Comparison of ENCODE assay signal across 8 mouse cellular contexts in the genomic region with DNA sequence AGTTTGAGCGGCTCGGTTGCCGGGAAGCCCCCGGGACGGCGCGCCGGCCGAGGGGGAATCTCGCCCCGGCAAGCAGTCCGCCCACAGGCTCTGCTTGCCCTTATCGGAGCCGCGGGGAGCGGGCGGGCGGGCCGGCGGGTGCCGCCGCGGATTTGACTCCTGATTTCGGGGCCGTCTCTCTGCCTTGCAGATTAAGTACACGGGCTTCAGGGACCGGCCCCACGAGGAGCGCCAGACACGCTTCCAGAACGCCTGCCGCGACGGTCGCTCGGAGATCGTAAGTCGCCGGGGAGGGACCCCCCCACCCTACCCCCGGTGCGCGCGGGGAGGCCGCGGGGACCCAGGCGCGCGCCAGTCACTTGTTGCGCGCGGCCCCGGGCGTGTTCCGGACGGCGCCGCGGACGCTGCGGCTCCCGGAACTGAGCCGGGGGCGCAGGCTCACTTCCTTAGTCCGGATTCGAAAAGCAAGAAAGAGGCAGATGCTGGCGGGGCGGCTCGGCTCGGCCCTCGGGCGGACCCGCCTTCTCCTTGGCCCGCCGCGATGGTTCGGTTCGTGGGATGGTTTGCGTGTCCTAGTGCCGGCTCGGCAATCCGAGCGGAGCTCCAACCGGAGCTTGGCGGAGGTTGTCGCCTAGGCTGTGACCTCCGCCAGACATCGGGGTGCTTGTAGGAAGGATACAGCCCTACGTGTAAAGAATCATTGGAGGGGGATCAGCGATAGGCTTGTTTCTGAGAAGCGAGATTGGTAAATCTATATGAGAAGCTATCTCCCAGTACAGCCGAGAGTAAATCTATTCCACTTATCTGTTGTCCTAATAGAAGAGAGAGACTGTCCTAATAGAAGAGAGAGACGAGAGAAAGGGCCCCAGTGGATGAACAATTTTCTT. TPM values are rescaled to one million over a fixed set of nuclear protein-coding genes. Genes with fewer than 3 reads are reported as not detected.
DNase-seq lines count a peak whose midpoint lies in the region; ATAC-seq and TF ChIP-seq lines count a peak whose summit lies in the region.

No protein-coding gene starts in this region.

- no peak for TF ChIP-seq CTCF in testis, adult 2 months (IDR thresholded peaks at IDR 0.05; ENCODE audit: control insufficient read depth, insufficient read depth, insufficient replicate concordance, low read depth, low read length)

- under 1% methylated on average over 92 of the region's 92 CpGs for WGBS in forebrain, embryonic 10.5 days
- under 1% methylated on average over 83 of the region's 92 CpGs for WGBS in heart, embryonic 15.5 days
- under 1% methylated on average over 85 of the region's 92 CpGs for WGBS in neural tube, embryonic 15.5 days

- peak overlapping the region; percentile 93 for H3K4me3 ChIP-seq in forebrain, embryonic 10.5 days
- peak overlapping the region; percentile 95 for H3K4me3 ChIP-seq in heart, embryonic 15.5 days
- H3K4me3 ChIP-seq in neural tube, embryonic 15.5 days (replicated peaks), result peak overlapping the region; percentile 93
- peak overlapping the region; percentile 98 for H3K4me3 ChIP-seq in testis, adult 2 months (ENCODE audit: control insufficient read depth, low read depth, low read length)

- peak; percentile 11; the same call in 1 of the 2 replicates for TF ChIP-seq POLR2A in testis, adult 2 months (IDR thresholded peaks at IDR 0.05; ENCODE audit: control insufficient read depth, low read depth, low read length)

- peak overlapping the region; percentile 81 for H3K4me2 ChIP-seq in heart, embryonic 15.5 days
- peak overlapping the region; percentile 76 for H3K4me2 ChIP-seq in neural tube, embryonic 15.5 days

- H3K36me3 ChIP-seq in forebrain, embryonic 10.5 days (replicated peaks), result peaks cover 29% of the 10 kb centered on the region
- H3K36me3 ChIP-seq in heart, embryonic 15.5 days, result no peaks in the 10 kb centered on the region
- no peaks in the 10 kb centered on the region for H3K36me3 ChIP-seq in neural tube, embryonic 15.5 days
- H3K36me3 ChIP-seq in testis, adult 2 months (ENCODE audit: control insufficient read depth, insufficient read depth, low read length), result no peaks in the 10 kb centered on the region

- H3K27ac ChIP-seq in forebrain, embryonic 10.5 days, result peak overlapping the region; percentile 99
- peak overlapping the region; percentile 99 for H3K27ac ChIP-seq in heart, embryonic 15.5 days
- H3K27ac ChIP-seq in neural tube, embryonic 15.5 days (replicated peaks), result peak overlapping the region; percentile 93
- H3K27ac ChIP-seq in testis, adult 2 months (ENCODE audit: control insufficient read depth, insufficient read depth, low read depth, low read length), result peak overlapping the region; percentile 95

- no peaks in the 10 kb centered on the region for H3K27me3 ChIP-seq in forebrain, embryonic 10.5 days (ENCODE audit: poor library complexity, severe bottlenecking)
- H3K27me3 ChIP-seq in heart, embryonic 15.5 days, result no peaks in the 10 kb centered on the region
- H3K27me3 ChIP-seq in neural tube, embryonic 15.5 days (replicated peaks), result no peaks in the 10 kb centered on the region
- no peaks in the 10 kb centered on the region for H3K27me3 ChIP-seq in testis, adult 2 months (ENCODE audit: control insufficient read depth, insufficient read depth, low read length)

- peak overlapping the region; percentile 98 for H3K9ac ChIP-seq in heart, embryonic 15.5 days
- H3K9ac ChIP-seq in neural tube, embryonic 15.5 days (replicated peaks), result peak overlapping the region; percentile 73

- ATAC-seq in heart, embryonic 15.5 days (replicated peaks; ENCODE audit: insufficient number of reproducible peaks, insufficient read depth, low FRiP score, low read depth), result peak; percentile 63
- peak; percentile 54 for ATAC-seq in neural tube, embryonic 15.5 days (ENCODE audit: low FRiP score)

- H3K4me1 ChIP-seq in forebrain, embryonic 10.5 days, result peaks cover 33% of the 10 kb centered on the region
- H3K4me1 ChIP-seq in heart, embryonic 15.5 days (replicated peaks), result peaks cover 23% of the 10 kb centered on the region
- peaks cover 18% of the 10 kb centered on the region for H3K4me1 ChIP-seq in neural tube, embryonic 15.5 days
- H3K4me1 ChIP-seq in testis, adult 2 months (ENCODE audit: control insufficient read depth, insufficient read depth, low read length), result peaks cover 2% of the 10 kb centered on the region

- H3K9me3 ChIP-seq in forebrain, embryonic 10.5 days, result no peaks in the 10 kb centered on the region
- H3K9me3 ChIP-seq in heart, embryonic 15.5 days (replicated peaks), result no peaks in the 10 kb centered on the region
- H3K9me3 ChIP-seq in neural tube, embryonic 15.5 days (replicated peaks), result no peaks in the 10 kb centered on the region

- peak; percentile 68 to 70 for DNase-seq in B cell, adult 2 months
- peak; percentile 80 for DNase-seq in adrenal gland, postnatal 14 days
- peak; percentile 62 for DNase-seq in forebrain, embryonic 10.5 days (ENCODE audit: extremely low spot score, low spot score)
- peak; percentile 65 to 83 for DNase-seq in kidney, postnatal 25 days
- DNase-seq in lung, adult 18-20 months, result peak; percentile 68 to 72

RNA-seq across cellular contexts. Expression of a gene that starts 0.9 kb away (rescaled TPM):
- 58.4 and 60.1 TPM in 2 replicates for total RNA-seq in adrenal gland, postnatal 14 days (2021)
- polyA plus RNA-seq in forebrain, embryonic 10.5 days (2016; fragmentation: Nextera tagmentation; extraction: Ambion mirVana), result 51.8 and 52.1 TPM in 2 replicates
- 39.2 and 40.1 TPM in 2 replicates for polyA plus RNA-seq in heart, embryonic 15.5 days (2015; fragmentation: Nextera tagmentation; extraction: Ambion mirVana)
- polyA plus RNA-seq in neural tube, embryonic 15.5 days (2015; fragmentation: Nextera tagmentation; extraction: Ambion mirVana), result 34.0 and 38.6 TPM in 2 replicates
- polyA plus RNA-seq in testis, adult 2 months (2012; rRNA removed), result 7.0 and 7.7 TPM in 2 replicates

RNA-seq across cellular contexts. Expression of a gene that starts 39.8 kb away (rescaled TPM):
- total RNA-seq in adrenal gland, postnatal 14 days (2021), result not detected in 2 replicates
- polyA plus RNA-seq in forebrain, embryonic 10.5 days (2016; fragmentation: Nextera tagmentation; extraction: Ambion mirVana), result not detected in 2 replicates
- not detected in 2 replicates for polyA plus RNA-seq in heart, embryonic 15.5 days (2015; fragmentation: Nextera tagmentation; extraction: Ambion mirVana)
- 0.18 TPM in 1 of 2 replicates, not detected in the other for polyA plus RNA-seq in neural tube, embryonic 15.5 days (2015; fragmentation: Nextera tagmentation; extraction: Ambion mirVana)
- 0.19 TPM in 2 replicates for polyA plus RNA-seq in testis, adult 2 months (2012; rRNA removed)

RNA-seq across cellular contexts. Expression of a gene that starts 53.6 kb away (rescaled TPM):
- 34.9 and 38.7 TPM in 2 replicates for total RNA-seq in adrenal gland, postnatal 14 days (2021)
- polyA plus RNA-seq in forebrain, embryonic 10.5 days (2016; fragmentation: Nextera tagmentation; extraction: Ambion mirVana), result 23.0 and 24.4 TPM in 2 replicates
- polyA plus RNA-seq in heart, embryonic 15.5 days (2015; fragmentation: Nextera tagmentation; extraction: Ambion mirVana), result 17.7 and 19.6 TPM in 2 replicates
- polyA plus RNA-seq in neural tube, embryonic 15.5 days (2015; fragmentation: Nextera tagmentation; extraction: Ambion mirVana), result 27.7 and 30.3 TPM in 2 replicates
- 6.4 and 7.8 TPM in 2 replicates for polyA plus RNA-seq in testis, adult 2 months (2012; rRNA removed)

Comparison
In these comparisons a context has a peak if more than half of its experiments do, and no peak if none do; other contexts are left out.
1. Peak in every context shown above with its lines: DNase-seq, ATAC-seq, H3K4me3 ChIP-seq and H3K27ac ChIP-seq.